Comparison of ENCODE assay signal across 7 mouse cellular contexts in genomic region chrX:160993749-160994539, GRCm38 (mm10). TPM values are rescaled to one million over a fixed set of nuclear protein-coding genes. Genes with fewer than 3 reads are reported as not detected.
A peak's percentile ranks its signal among the peaks of the same experiment; 100 is the strongest.
DNase-seq lines count a peak whose midpoint lies in the region; ATAC-seq and TF ChIP-seq lines count a peak whose summit lies in the region.

No protein-coding gene starts in this region.

- peak overlapping the region; percentile 57 for H3K4me3 ChIP-seq in lung, embryonic 15.5 days
- H3K4me3 ChIP-seq in bone marrow, adult 2 months (replicated peaks; ENCODE audit: control insufficient read depth, low read depth, low read length) = peak overlapping the region; percentile 77
- peak overlapping the region; percentile 67 for H3K4me3 ChIP-seq in forebrain, embryonic 10.5 days
- H3K4me3 ChIP-seq in kidney, embryonic 16.5 days (ENCODE audit: low read length) = peak overlapping the region; percentile 65

- no peaks in the 10 kb centered on the region for H3K9me3 ChIP-seq in lung, embryonic 15.5 days
- H3K9me3 ChIP-seq in forebrain, embryonic 10.5 days = no peaks in the 10 kb centered on the region
- H3K9me3 ChIP-seq in kidney, embryonic 16.5 days (ENCODE audit: low read length) = no peaks in the 10 kb centered on the region

- no peaks in the 10 kb centered on the region for H3K4me1 ChIP-seq in lung, embryonic 15.5 days
- no peaks in the 10 kb centered on the region for H3K4me1 ChIP-seq in bone marrow, adult 2 months (ENCODE audit: control insufficient read depth, insufficient read depth, low read length)
- peaks cover 23% of the 10 kb centered on the region for H3K4me1 ChIP-seq in forebrain, embryonic 10.5 days
- 0 out of 2 replicates have a peak, but pooled peaks cover 2% of the 10 kb centered on the region for H3K4me1 ChIP-seq in kidney, embryonic 16.5 days (ENCODE audit: insufficient read depth, low read length)

- TF ChIP-seq CTCF in bone marrow, adult 2 months (IDR thresholded peaks at IDR 0.05; ENCODE audit: control insufficient read depth, insufficient read depth, low read length) = no peak

- H3K27ac ChIP-seq in lung, embryonic 15.5 days = peak overlapping the region; percentile 66
- H3K27ac ChIP-seq in bone marrow, adult 2 months (ENCODE audit: control insufficient read depth, insufficient read depth, low read depth, low read length, poor library complexity) = no peak overlapping the region
- peak overlapping the region; percentile 87 for H3K27ac ChIP-seq in forebrain, embryonic 10.5 days
- peak overlapping the region; percentile 44 for H3K27ac ChIP-seq in kidney, embryonic 16.5 days (ENCODE audit: low read length)

- H3K36me3 ChIP-seq in lung, embryonic 15.5 days = no peaks in the 10 kb centered on the region
- no peaks in the 10 kb centered on the region; the same call in 1 of the 2 replicates for H3K36me3 ChIP-seq in forebrain, embryonic 10.5 days (replicated peaks)
- no peaks in the 10 kb centered on the region for H3K36me3 ChIP-seq in kidney, embryonic 16.5 days (ENCODE audit: insufficient read depth, low read length)

- peaks cover 6% of the 10 kb centered on the region; the same call in 1 of the 2 replicates for H3K27me3 ChIP-seq in lung, embryonic 15.5 days
- H3K27me3 ChIP-seq in forebrain, embryonic 10.5 days (ENCODE audit: poor library complexity, severe bottlenecking) = peaks cover 86% of the 10 kb centered on the region
- peaks cover 14% of the 10 kb centered on the region; the same call in 1 of the 2 replicates for H3K27me3 ChIP-seq in kidney, embryonic 16.5 days (ENCODE audit: insufficient read depth, low read length)

- whole genome bisulfite sequencing in lung, embryonic 15.5 days = 20% methylated on average over 32 of the region's 39 CpGs
- WGBS in bone marrow, adult 2 months = 19% methylated on average over 38 of the region's 39 CpGs
- WGBS in forebrain, embryonic 10.5 days = 25% methylated on average over 38 of the region's 39 CpGs
- 24% methylated on average over 39 of the region's 39 CpGs for WGBS in kidney, embryonic 16.5 days

- DNase-seq in lung, postnatal 25 days (ENCODE audit: low spot score) = no peak
- no peak for DNase-seq in forebrain, embryonic 10.5 days (ENCODE audit: extremely low spot score, low spot score)
- DNase-seq in lung, postnatal 14 days = peak; percentile 3
- DNase-seq in testis, postnatal 10 days (ENCODE audit: low spot score) = peak; percentile 46

- ATAC-seq in lung, embryonic 15.5 days (ENCODE audit: borderline replicate concordance, extremely low read depth, low FRiP score, low TSS enrichment) = no peak; the same call in none of the 2 replicates
- ATAC-seq in kidney, embryonic 16.5 days (ENCODE audit: low FRiP score, low TSS enrichment) = peak; percentile 80; the same call in 1 of the 2 replicates

- peak overlapping the region; percentile 65 for H3K4me2 ChIP-seq in lung, embryonic 15.5 days
- H3K4me2 ChIP-seq in kidney, embryonic 16.5 days (replicated peaks; ENCODE audit: low read depth, low read length) = peak overlapping the region; percentile 60

- peak overlapping the region; percentile 44 for H3K9ac ChIP-seq in lung, embryonic 15.5 days
- peak overlapping the region; percentile 71 for H3K9ac ChIP-seq in kidney, embryonic 16.5 days (replicated peaks; ENCODE audit: low read length)

- TF ChIP-seq POLR2A in bone marrow, adult 2 months (IDR thresholded peaks at IDR 0.05; ENCODE audit: borderline replicate concordance, control insufficient read depth, low read depth, low read length) = no peak

RNA-seq across cellular contexts. Expression of gene Cdkl5, which starts 0.6 kb away (rescaled TPM):
- 2.0 and 2.1 TPM in 2 replicates for polyA plus RNA-seq in lung, embryonic 15.5 days (2015; fragmentation: Nextera tagmentation; extraction: Ambion mirVana)
- 0.13 and 1.7 TPM in 2 replicates for polyA plus RNA-seq in bone marrow, adult 2 months (2011; ENCODE audit: insufficient read depth, insufficient read length, low replicate concordance, missing spikeins)
- 3.0 and 3.2 TPM in 2 replicates for polyA plus RNA-seq in forebrain, embryonic 10.5 days (2016; fragmentation: Nextera tagmentation; extraction: Ambion mirVana)
- 1.9 and 2.5 TPM in 2 replicates for polyA plus RNA-seq in kidney, embryonic 16.5 days (2015; fragmentation: Nextera tagmentation; extraction: Ambion mirVana)

Comparison
In these comparisons a context has a peak if more than half of its experiments do, and no peak if none do; other contexts are left out.
1. DNase-seq: peak in lung, postnatal 14 days (single experiment) and testis, postnatal 10 days (single experiment); none in lung, postnatal 25 days (single experiment) and forebrain, embryonic 10.5 days (single experiment).
2. Peak in every context shown above with its lines, with median percentiles within 50 percentile points of each other: H3K4me3 ChIP-seq.